24 mouse cellular contexts compared by ENCODE assay signal in genomic region chr8:96498854-96499253, GRCm38 (mm10).
DNase-seq lines count a peak whose midpoint lies in the region; ATAC-seq lines count a peak whose summit lies in the region.
"Had no signal": no experiment of that assay in that cellular context is flagged by ENCODE, and none has a peak within 500 bp of the region (broad histone marks: within the 10 kb centered on the region; RNA-seq: fewer than 3 reads in every experiment).

No protein-coding gene starts in this region.

- no peaks in the 10 kb centered on the region for H3K27me3 ChIP-seq in kidney, embryonic 15.5 days
- no peaks in the 10 kb centered on the region for H3K27me3 ChIP-seq in limb, embryonic 13.5 days
- H3K27me3 ChIP-seq: CH12.LX; embryonic facial prominence, embryonic 12.5 days; embryonic facial prominence, embryonic 15.5 days; hindbrain, embryonic 13.5 days; intestine, embryonic 15.5 days; Patski had no signal

- no peak overlapping the region for H3K4me2 ChIP-seq in kidney, embryonic 15.5 days
- H3K4me2 ChIP-seq in limb, embryonic 13.5 days (replicated peaks), result 0 out of 2 replicates have a peak overlapping the region, but pooled peaks have one; percentile 9
- H3K4me2 ChIP-seq: embryonic facial prominence, embryonic 12.5 days; embryonic facial prominence, embryonic 15.5 days; heart, embryonic 11.5 days; hindbrain, embryonic 13.5 days; intestine, embryonic 15.5 days had no signal

- no peak for ATAC-seq in kidney, embryonic 15.5 days (replicated peaks; ENCODE audit: low FRiP score)
- peak; percentile 64; the same call in 1 of the 2 replicates for ATAC-seq in limb, embryonic 13.5 days (ENCODE audit: low FRiP score, low read depth)
- ATAC-seq: forebrain, embryonic 14.5 days; hindbrain, embryonic 16.5 days; intestine, embryonic 15.5 days; Patski had no signal

- H3K9me3 ChIP-seq in kidney, embryonic 15.5 days (replicated peaks), result no peaks in the 10 kb centered on the region
- no peaks in the 10 kb centered on the region for H3K9me3 ChIP-seq in limb, embryonic 13.5 days
- H3K9me3 ChIP-seq: embryonic facial prominence, embryonic 12.5 days; embryonic facial prominence, embryonic 15.5 days; hindbrain, embryonic 13.5 days; intestine, embryonic 15.5 days had no signal

- DNase-seq in kidney, postnatal 10 days, result peak; percentile 3
- DNase-seq in forelimb bud, embryonic 11.5 days (ENCODE audit: low read depth, low spot score), result peak; percentile 9
- no peak for DNase-seq in frontal cortex, postnatal 25 days (ENCODE audit: low spot score in 2 of 2)
- DNase-seq in layer of hippocampus, postnatal 36 days, result no peak
- DNase-seq: adrenal gland, postnatal 25 days; B cell, adult 2 months; cerebellum, adult 18-20 months; cerebellum, adult 9-10 months; cerebellum, postnatal 25 days; gastrocnemius, adult 2 months; gastrocnemius, postnatal 14 days; heart, adult 11 months had no signal

- H3K4me3 ChIP-seq in kidney, embryonic 15.5 days (replicated peaks), result no peak overlapping the region
- no peak overlapping the region for H3K4me3 ChIP-seq in limb, embryonic 13.5 days
- H3K4me3 ChIP-seq: embryonic facial prominence, embryonic 12.5 days; embryonic facial prominence, embryonic 15.5 days; gastrocnemius, adult 2 months; hindbrain, embryonic 13.5 days; intestine, embryonic 15.5 days had no signal

- H3K9ac ChIP-seq in kidney, embryonic 15.5 days, result no peak overlapping the region
- no peak overlapping the region for H3K9ac ChIP-seq in limb, embryonic 13.5 days
- H3K9ac ChIP-seq: embryonic facial prominence, embryonic 12.5 days; embryonic facial prominence, embryonic 15.5 days; hindbrain, embryonic 13.5 days; intestine, embryonic 15.5 days had no signal

- 58% methylated on average over 6 of the region's 6 CpGs for WGBS in kidney, embryonic 15.5 days
- WGBS in limb, embryonic 13.5 days, result 44% methylated on average over 6 of the region's 6 CpGs

- no peaks in the 10 kb centered on the region for H3K4me1 ChIP-seq in kidney, embryonic 15.5 days
- peaks cover 14% of the 10 kb centered on the region for H3K4me1 ChIP-seq in limb, embryonic 13.5 days
- H3K4me1 ChIP-seq: embryonic facial prominence, embryonic 12.5 days; embryonic facial prominence, embryonic 15.5 days; intestine, embryonic 15.5 days had no signal

- no peak overlapping the region for H3K27ac ChIP-seq in kidney, embryonic 15.5 days
- H3K27ac ChIP-seq in limb, embryonic 13.5 days, result peak overlapping the region; percentile 15; the same call in 1 of the 2 replicates
- H3K27ac ChIP-seq: embryonic facial prominence, embryonic 12.5 days; embryonic facial prominence, embryonic 15.5 days; gastrocnemius, adult 2 months; hindbrain, embryonic 13.5 days; intestine, embryonic 15.5 days had no signal

- H3K36me3 ChIP-seq in kidney, embryonic 15.5 days, result no peaks in the 10 kb centered on the region
- no peaks in the 10 kb centered on the region for H3K36me3 ChIP-seq in limb, embryonic 13.5 days
- H3K36me3 ChIP-seq: embryonic facial prominence, embryonic 12.5 days; embryonic facial prominence, embryonic 15.5 days; G1E; hindbrain, embryonic 13.5 days; intestine, embryonic 15.5 days had no signal

Comparison
In these comparisons a context has a peak if more than half of its experiments do, and no peak if none do; other contexts are left out.
1. DNase-seq: peak in kidney, postnatal 10 days (single experiment) and forelimb bud, embryonic 11.5 days (single experiment); none in frontal cortex, postnatal 25 days (0 of 2) and layer of hippocampus, postnatal 36 days (0 of 2).